Mouse (Mus musculus) ZHBTc4 (cell line): ENCODE data around the gene Gm21865.
"Not testable (repeated sequence)": the region's sequence is repeated elsewhere in the genome, so short reads cannot be mapped to it uniquely, and the experiment has no call there.

Experiments
- DNase-seq: peaks from one replicate; pipeline ENCODE4 v3.0.0-alpha.2; 2011; ENCODE audit warnings: low read depth, low spot score

Gene Gm21865

GRCm38 (mm10) chrY:40316803-40317202 lies at the start of gene Gm21865:
Gene Gm21865 (minus strand): TSS chrY:40316903.
- not testable (repeated sequence) for DNase-seq
